21 mouse cellular contexts compared by ENCODE assay signal in genomic region chr10:76003221-76003620, GRCm38 (mm10). TPM values are rescaled to one million over a fixed set of nuclear protein-coding genes. Genes with fewer than 3 reads are reported as not detected.
"Had no signal": no experiment of that assay in that cellular context is flagged by ENCODE, and none has a peak within 500 bp of the region (broad histone marks: within the 10 kb centered on the region; RNA-seq: fewer than 3 reads in every experiment).

No protein-coding gene starts in this region.

- DNase-seq: gastrocnemius, postnatal 14 days; gastrocnemius, postnatal 36 days; heart, adult 18-20 months; heart, postnatal 10 days; heart, postnatal 36 days; kidney, adult 11 months; kidney, adult 2 months; kidney, adult 9 months; kidney, postnatal 14 days; kidney, postnatal 36 days; liver; liver, embryonic 13.5 days had no signal

RNA-seq across cellular contexts. Expression of gene Gm5134, which starts 48.9 kb away (rescaled TPM):
- total RNA-seq: gastrocnemius, adult 18-20 months; gastrocnemius, adult 8-10 months; gastrocnemius, postnatal 14 days; gastrocnemius, postnatal 36 days; heart, adult 18-20 months; heart, adult 8-10 months; heart, postnatal 10 days; heart, postnatal 36 days; hindbrain, postnatal 0 days; layer of hippocampus, adult 2 months; layer of hippocampus, postnatal 10 days; left cerebral cortex, adult 2 months; left cerebral cortex, postnatal 14 days; left cerebral cortex, postnatal 36 days had no signal
